Mouse (Mus musculus): ENCODE measurements around the gene Lcn12. TPM values are rescaled to one million over a fixed set of nuclear protein-coding genes. Genes with fewer than 3 reads are reported as not detected.
A peak's percentile ranks its signal among the peaks of the same experiment; 100 is the strongest.

The Lcn12 gene
- total and polyA plus RNA-seq, 2 experiments from 2014 or later, result not detected

GRCm38 (mm10) chr2:25477967-25478675, 15.6 kb downstream of the Lcn12 start:
- WGBS, result 90% methylated on average over 3 of the region's 3 CpGs

GRCm38 (mm10) chr2:25477541-25477940, 16.2 kb downstream of the Lcn12 start:
- H3K9ac ChIP-seq (replicated peaks; ENCODE audit: low read length, poor library complexity, severe bottlenecking), result no peak overlapping the region
- no peak overlapping the region for H3K27ac ChIP-seq (ENCODE audit: low read depth, low read length)
- H3K4me2 ChIP-seq (ENCODE audit: low read depth, low read length, poor library complexity, severe bottlenecking), result no peak overlapping the region
- no peak for DNase-seq (ENCODE audit: low spot score)
- H3K36me3 ChIP-seq (ENCODE audit: insufficient read depth, low read length), result no peaks in the 10 kb centered on the region
- no peak for TF ChIP-seq CTCF (IDR thresholded peaks at IDR 0.05)
- 90% methylated on average over 8 of the region's 8 CpGs for WGBS
- no peaks in the 10 kb centered on the region for H3K4me1 ChIP-seq (ENCODE audit: insufficient read depth, low read length)
- H3K27me3 ChIP-seq (ENCODE audit: insufficient read depth, low read length), result no peaks in the 10 kb centered on the region
- H3K9me3 ChIP-seq (ENCODE audit: low read length), result no peaks in the 10 kb centered on the region
- H3K4me3 ChIP-seq (ENCODE audit: low read depth, low read length), result no peak overlapping the region
- ATAC-seq (ENCODE audit: low FRiP score), result no peak

More at GRCm38 (mm10) chr2:25477967-25478675, 15.6 kb downstream of the Lcn12 start:
- no peaks in the 10 kb centered on the region for H3K36me3 ChIP-seq (ENCODE audit: insufficient read depth, low read length)
- no peaks in the 10 kb centered on the region for H3K27me3 ChIP-seq (ENCODE audit: insufficient read depth, low read length)
- no peak overlapping the region for H3K9ac ChIP-seq (replicated peaks; ENCODE audit: low read length, poor library complexity, severe bottlenecking)
- H3K27ac ChIP-seq (ENCODE audit: low read depth, low read length), result no peak overlapping the region
- no peak for TF ChIP-seq CTCF (IDR thresholded peaks at IDR 0.05)
- no peaks in the 10 kb centered on the region for H3K4me1 ChIP-seq (ENCODE audit: insufficient read depth, low read length)
- no peak overlapping the region for H3K4me2 ChIP-seq (ENCODE audit: low read depth, low read length, poor library complexity, severe bottlenecking)
- DNase-seq (ENCODE audit: low spot score), result peak; percentile 16
- ATAC-seq (ENCODE audit: low FRiP score), result no peak
- H3K9me3 ChIP-seq (ENCODE audit: low read length), result no peaks in the 10 kb centered on the region
- no peak overlapping the region for H3K4me3 ChIP-seq (ENCODE audit: low read depth, low read length)

- no peak overlapping the region for H3K4me2 ChIP-seq (ENCODE audit: low read depth, low read length, poor library complexity, severe bottlenecking)
- H3K9ac ChIP-seq (replicated peaks; ENCODE audit: low read length, poor library complexity, severe bottlenecking), result no peak overlapping the region
- no peak overlapping the region for H3K4me3 ChIP-seq (ENCODE audit: low read depth, low read length)
- no peaks in the 10 kb centered on the region for H3K9me3 ChIP-seq (ENCODE audit: low read length)
- no peak for DNase-seq (ENCODE audit: low spot score)
- H3K4me1 ChIP-seq (ENCODE audit: insufficient read depth, low read length), result no peaks in the 10 kb centered on the region
- no peak for ATAC-seq (ENCODE audit: low FRiP score)
- 68% methylated on average over 2 of the region's 2 CpGs for WGBS
- no peak for TF ChIP-seq CTCF (IDR thresholded peaks at IDR 0.05)
- no peaks in the 10 kb centered on the region for H3K36me3 ChIP-seq (ENCODE audit: insufficient read depth, low read length)
- no peak overlapping the region for H3K27ac ChIP-seq (ENCODE audit: low read depth, low read length)
- H3K27me3 ChIP-seq (ENCODE audit: insufficient read depth, low read length), result no peaks in the 10 kb centered on the region
Observed at GRCm38 (mm10) chr2:25472550-25472949, 21.2 kb downstream of the Lcn12 start.

GRCm38 (mm10) chr2:25469969-25470368, 23.7 kb downstream of the Lcn12 start, which contains the start of gene Ptgds:
TSS of gene Ptgds (minus strand) at chr2:25470046.
- H3K9me3 ChIP-seq (ENCODE audit: low read length), result no peaks in the 10 kb centered on the region
- TF ChIP-seq CTCF (IDR thresholded peaks at IDR 0.05), result no peak

GRCm38 (mm10) chr2:25468962-25469915, 24.5 kb downstream of the Lcn12 start:
- WGBS, result 72% methylated on average over 10 of the region's 10 CpGs
- Histone ChIP-seq H3K36me3 (ENCODE audit: insufficient read depth, low read length) (no peaks in the 10 kb centered on the region), H3K4me2 (ENCODE audit: low read depth, low read length, poor library complexity, severe bottlenecking) (no peak overlapping the region), H3K4me1 (ENCODE audit: insufficient read depth, low read length) (no peaks in the 10 kb centered on the region), H3K27me3 (ENCODE audit: insufficient read depth, low read length) (no peaks in the 10 kb centered on the region), H3K4me3 (ENCODE audit: low read depth, low read length) (no peak overlapping the region), H3K9ac (replicated peaks; ENCODE audit: low read length, poor library complexity, severe bottlenecking) (no peak overlapping the region), H3K9me3 (ENCODE audit: low read length) (no peaks in the 10 kb centered on the region), H3K27ac (ENCODE audit: low read depth, low read length) (no peak overlapping the region)
- ATAC-seq (ENCODE audit: low FRiP score) (peak; percentile 53), DNase-seq (ENCODE audit: low spot score) (peak; percentile 81)
- no peak for TF ChIP-seq CTCF (IDR thresholded peaks at IDR 0.05)

More at GRCm38 (mm10) chr2:25469969-25470368, 23.7 kb downstream of the Lcn12 start, which contains the start of gene Ptgds:
- no peak for DNase-seq (ENCODE audit: low spot score)
- Histone ChIP-seq H3K27me3 (ENCODE audit: insufficient read depth, low read length) (no peaks in the 10 kb centered on the region), H3K4me3 (ENCODE audit: low read depth, low read length) (no peak within 1 kb of the TSS), H3K4me2 (ENCODE audit: low read depth, low read length, poor library complexity, severe bottlenecking) (no peak within 1 kb of the TSS), H3K27ac (ENCODE audit: low read depth, low read length) (no peak within 1 kb of the TSS), H3K36me3 (ENCODE audit: insufficient read depth, low read length) (no peaks in the 10 kb centered on the region), H3K9ac (replicated peaks; ENCODE audit: low read length, poor library complexity, severe bottlenecking) (no peak within 1 kb of the TSS), H3K4me1 (ENCODE audit: insufficient read depth, low read length) (no peaks in the 10 kb centered on the region)
- ATAC-seq (ENCODE audit: low FRiP score), result no peak
- WGBS, result 69% methylated on average over 6 of the region's 6 CpGs

Measured in midbrain, postnatal 0 days (tissue).